Mouse (Mus musculus) liver, embryonic 14.5 days (tissue): ENCODE measurements around the gene Pgm2. TPM values are rescaled to one million over a fixed set of nuclear protein-coding genes. Genes with fewer than 3 reads are reported as not detected.

Experiments
- ATAC-seq: fragments of 200-750 bp; cut with Nextera tagmentation; 2 replicates; pipeline ENCODE4 v1.8.0; 2017; ENCODE audit warnings: moderate number of reproducible peaks, mild to moderate bottlenecking, moderate library complexity; ENCODE audit not compliant: insufficient read depth
- DNase-seq, 3 experiments: peaks; one replicate each; pipeline ENCODE4 v3.0.0-alpha.2; 2012 to 2013; ENCODE audit warnings: low read depth in 3 of 3, low spot score in 3 of 3
- H3K27ac ChIP-seq: fragments of 300-500 bp; sonication (generic); 2 replicates; pipeline ENCODE4 v1.5.1; 2014; ENCODE audit warnings: moderate library complexity, mild to moderate bottlenecking, control low read depth, inconsistent platforms
- H3K27me3 ChIP-seq: fragments of 300-500 bp; sonication (generic); 2 replicates; pipeline ENCODE4 v1.6.1; 2014; ENCODE audit warnings: mild to moderate bottlenecking, low read length, moderate library complexity; ENCODE audit not compliant: control insufficient read depth, insufficient read depth
- H3K36me3 ChIP-seq: fragments of 300-500 bp; sonication (generic); replicated peaks from 2 replicates; pipeline ENCODE4 v1.6.1; 2014; ENCODE audit warnings: low read depth; ENCODE audit not compliant: control insufficient read depth, insufficient read depth
- H3K4me1 ChIP-seq, 2 experiments: fragments of 200-500 bp in 1 of 2; fragments of 300-500 bp in 1 of 2; sonication (generic) in 1 of 2; replicated peaks; 2 replicates each; pipeline ENCODE4 v1.6.1; 2012 to 2014; ENCODE audit warnings: antibody characterized with exemption in 1 of 2, inconsistent platforms in 1 of 2, low read length in 1 of 2; ENCODE audit not compliant: control insufficient read depth in 2 of 2, insufficient read depth in 2 of 2
- H3K4me2 ChIP-seq: fragments of 300-500 bp; sonication (generic); 2 replicates; pipeline ENCODE4 v1.6.1; 2014; ENCODE audit warnings: low read depth, mild to moderate bottlenecking, control low read depth, moderate library complexity
- H3K4me3 ChIP-seq, 2 experiments: fragments of 200-500 bp in 1 of 2; fragments of 300-500 bp in 1 of 2; sonication (generic) in 1 of 2; 2 replicates each; pipeline ENCODE4 v1.5.1; 2012 to 2014; ENCODE audit warnings: low read depth in 2 of 2, low read length in 2 of 2, mild to moderate bottlenecking in 2 of 2, control low read depth in 1 of 2, inconsistent platforms in 1 of 2, moderate library complexity in 1 of 2; ENCODE audit not compliant: insufficient read depth in 1 of 2
- H3K9ac ChIP-seq: fragments of 300-500 bp; sonication (generic); replicated peaks from 2 replicates; pipeline ENCODE4 v1.6.1; 2014; ENCODE audit warnings: mild to moderate bottlenecking, control low read depth, moderate library complexity
- H3K9me3 ChIP-seq: fragments of 300-500 bp; sonication (generic); 2 replicates; pipeline ENCODE4 v1.6.1; 2016; ENCODE audit warnings: low read length, mixed read lengths; ENCODE audit not compliant: control insufficient read depth
- CTCF ChIP-seq: IDR thresholded peaks from 2 replicates; pipeline ENCODE4 v1.5.1; 2016; ENCODE audit warnings: antibody characterized with exemption, low read depth, control low read depth
- EP300 ChIP-seq: IDR thresholded peaks from 2 replicates; pipeline ENCODE4 v1.6.1; 2016; ENCODE audit warnings: antibody characterized with exemption, low read depth
- WGBS: fragments of 180-500 bp; shearing (Covaris S2); extraction: QIAGEN DNeasy Blood & Tissue Kit; methylation state at CpG from one replicate; pipeline ENCODE4 v1.1.7; 2014; ENCODE audit not compliant: insufficient replicate concordance; 5-methylcytosine and 5-hydroxymethylcytosine counted together
- polyA plus RNA-seq, 2 experiments: library from polyadenylated mRNA; depleted of rRNA in 1 of 2; stranded (reverse) in 1 of 2; unstranded in 1 of 2; fragments of >200 nt; fragmentation: Nextera tagmentation in 1 of 2; extraction: Ambion mirVana in 1 of 2; gene quantifications; 2 replicates each; pipeline versions ENCODE4 v1.2.1 to v1.2.3; 2012 to 2014

Pgm2 gene
- polyA plus RNA-seq, 2 experiments = 10.5 to 18.2 TPM

DNA sequence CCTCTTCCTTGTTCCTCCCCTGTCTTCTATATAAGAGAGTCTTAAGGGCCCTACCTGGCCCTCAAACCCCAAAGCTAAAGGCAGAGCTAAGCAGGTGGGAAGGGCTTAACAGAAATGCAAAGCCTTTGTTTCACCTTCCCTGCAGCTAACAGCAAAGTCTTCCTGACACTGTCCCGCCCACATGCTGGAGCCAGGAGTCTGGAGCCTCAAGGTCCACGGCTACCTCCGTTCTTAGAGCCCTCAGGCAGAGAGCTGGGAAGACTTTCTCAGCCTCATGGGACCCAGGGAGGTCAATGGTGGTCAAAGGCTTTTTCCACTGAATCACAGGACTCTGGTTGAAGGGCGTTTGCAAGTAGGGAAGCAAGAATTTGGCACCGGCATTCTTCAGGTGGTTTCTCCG, 44.8 kb upstream of the Pgm2 start:
- H3K27ac ChIP-seq = no peak overlapping the region
- H3K36me3 ChIP-seq = no peaks in the 10 kb centered on the region
- no peaks in the 10 kb centered on the region for H3K9me3 ChIP-seq
- no peak for ATAC-seq
- WGBS = 45% methylated on average over 6 of the region's 6 CpGs
- DNase-seq = no peak
- no peaks in the 10 kb centered on the region for H3K4me1 ChIP-seq
- H3K4me3 ChIP-seq = no peak overlapping the region
- H3K27me3 ChIP-seq = no peaks in the 10 kb centered on the region
- H3K4me2 ChIP-seq = no peak overlapping the region
- H3K9ac ChIP-seq = no peak overlapping the region
- TF ChIP-seq CTCF = no peak
- TF ChIP-seq EP300 = no peak

GRCm38 (mm10) chr5:64048605-64049004, 44.1 kb upstream of the Pgm2 start:
- no peak overlapping the region for H3K4me3 ChIP-seq
- no peaks in the 10 kb centered on the region for H3K9me3 ChIP-seq
- no peak overlapping the region for H3K27ac ChIP-seq
- no peak for TF ChIP-seq CTCF
- TF ChIP-seq EP300 = no peak
- DNase-seq = no peak
- no peak for ATAC-seq
- 40% methylated on average over 3 of the region's 3 CpGs for WGBS
- no peaks in the 10 kb centered on the region for H3K27me3 ChIP-seq
- no peaks in the 10 kb centered on the region for H3K4me1 ChIP-seq
- no peak overlapping the region for H3K4me2 ChIP-seq
- no peaks in the 10 kb centered on the region for H3K36me3 ChIP-seq
- no peak overlapping the region for H3K9ac ChIP-seq

DNA sequence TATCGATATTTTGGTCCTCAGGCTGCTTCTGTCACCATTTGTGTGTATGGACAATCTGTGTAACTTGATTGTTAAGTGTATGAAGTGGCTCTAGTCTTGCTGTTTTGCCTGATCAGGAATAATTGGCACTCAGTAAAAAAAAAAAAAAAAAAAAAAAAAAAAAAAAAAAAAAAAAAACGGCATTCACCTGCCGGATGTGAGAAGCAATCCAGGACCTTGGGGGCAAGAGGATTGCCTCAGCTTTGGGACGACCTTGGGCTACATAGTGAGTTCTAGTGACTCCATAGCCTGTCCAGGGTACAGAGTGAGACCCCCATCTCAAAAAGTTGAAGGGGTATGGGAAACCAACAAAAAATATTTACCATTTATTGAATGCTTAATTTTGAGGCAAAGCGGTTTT, 43.5 kb upstream of the Pgm2 start:
- H3K36me3 ChIP-seq = no peaks in the 10 kb centered on the region
- no peak overlapping the region for H3K27ac ChIP-seq
- H3K4me3 ChIP-seq = no peak overlapping the region
- no peak overlapping the region for H3K4me2 ChIP-seq
- no peaks in the 10 kb centered on the region for H3K9me3 ChIP-seq
- WGBS = 67% methylated on average over 5 of the region's 5 CpGs
- H3K9ac ChIP-seq = no peak overlapping the region
- no peaks in the 10 kb centered on the region for H3K27me3 ChIP-seq
- H3K4me1 ChIP-seq = no peaks in the 10 kb centered on the region
- no peak for TF ChIP-seq CTCF
- no peak for TF ChIP-seq EP300
- no peak for ATAC-seq
- DNase-seq = no peak

GRCm38 (mm10) chr5:64053010-64053409, 39.7 kb upstream of the Pgm2 start:
- TF ChIP-seq CTCF (no peak), EP300 (no peak)
- no peaks in the 10 kb centered on the region for H3K4me1 ChIP-seq
- H3K4me2 ChIP-seq = no peak overlapping the region
- no peak overlapping the region for H3K4me3 ChIP-seq
- no peak overlapping the region for H3K27ac ChIP-seq
- H3K27me3 ChIP-seq = no peaks in the 10 kb centered on the region
- no peaks in the 10 kb centered on the region for H3K36me3 ChIP-seq
- no peak overlapping the region for H3K9ac ChIP-seq
- 60% methylated on average over 5 of the region's 5 CpGs for WGBS
- ATAC-seq = no peak
- no peak for DNase-seq
- no peaks in the 10 kb centered on the region for H3K9me3 ChIP-seq

DNA sequence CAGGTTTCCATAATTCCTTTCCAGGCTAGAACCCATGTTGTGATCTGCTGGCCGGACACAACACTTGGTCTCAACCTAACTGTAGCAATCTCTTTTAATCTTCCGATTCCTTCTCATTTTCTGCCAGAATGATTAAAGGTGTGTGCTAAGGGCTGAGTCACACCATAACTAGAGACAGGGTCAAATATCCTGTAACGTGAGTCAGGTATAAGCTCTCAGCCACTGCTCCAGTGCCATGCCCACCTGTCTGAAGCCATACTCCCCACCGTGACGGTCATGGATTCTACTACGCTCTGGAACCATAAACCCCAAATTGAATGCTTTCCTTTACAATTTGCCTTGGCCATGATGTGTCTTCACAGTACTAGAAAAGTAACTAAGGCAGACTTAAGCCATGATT, 36.5 kb upstream of the Pgm2 start:
- H3K4me3 ChIP-seq = no peak overlapping the region
- no peak overlapping the region for H3K27ac ChIP-seq
- ATAC-seq = no peak
- H3K9me3 ChIP-seq = no peaks in the 10 kb centered on the region
- H3K4me1 ChIP-seq = no peaks in the 10 kb centered on the region
- TF ChIP-seq EP300 = no peak
- TF ChIP-seq CTCF = no peak
- no peaks in the 10 kb centered on the region for H3K27me3 ChIP-seq
- no peak overlapping the region for H3K4me2 ChIP-seq
- H3K9ac ChIP-seq = no peak overlapping the region
- 75% methylated on average over 6 of the region's 6 CpGs for WGBS
- DNase-seq = no peak
- no peaks in the 10 kb centered on the region for H3K36me3 ChIP-seq

- no peak overlapping the region for H3K4me2 ChIP-seq
- H3K36me3 ChIP-seq = no peaks in the 10 kb centered on the region
- no peak overlapping the region for H3K27ac ChIP-seq
- H3K9ac ChIP-seq = no peak overlapping the region
- DNase-seq = no peak
- no peak overlapping the region for H3K4me3 ChIP-seq
- no peak for TF ChIP-seq CTCF
- H3K27me3 ChIP-seq = no peaks in the 10 kb centered on the region
- 76% methylated on average over 8 of the region's 8 CpGs for WGBS
- no peaks in the 10 kb centered on the region for H3K4me1 ChIP-seq
- H3K9me3 ChIP-seq = no peaks in the 10 kb centered on the region
- ATAC-seq = no peak
Measured at GRCm38 (mm10) chr5:64060881-64061280, 31.9 kb upstream of the Pgm2 start.
